Mouse (Mus musculus): ENCODE measurements around the gene Parp8.

DNA sequence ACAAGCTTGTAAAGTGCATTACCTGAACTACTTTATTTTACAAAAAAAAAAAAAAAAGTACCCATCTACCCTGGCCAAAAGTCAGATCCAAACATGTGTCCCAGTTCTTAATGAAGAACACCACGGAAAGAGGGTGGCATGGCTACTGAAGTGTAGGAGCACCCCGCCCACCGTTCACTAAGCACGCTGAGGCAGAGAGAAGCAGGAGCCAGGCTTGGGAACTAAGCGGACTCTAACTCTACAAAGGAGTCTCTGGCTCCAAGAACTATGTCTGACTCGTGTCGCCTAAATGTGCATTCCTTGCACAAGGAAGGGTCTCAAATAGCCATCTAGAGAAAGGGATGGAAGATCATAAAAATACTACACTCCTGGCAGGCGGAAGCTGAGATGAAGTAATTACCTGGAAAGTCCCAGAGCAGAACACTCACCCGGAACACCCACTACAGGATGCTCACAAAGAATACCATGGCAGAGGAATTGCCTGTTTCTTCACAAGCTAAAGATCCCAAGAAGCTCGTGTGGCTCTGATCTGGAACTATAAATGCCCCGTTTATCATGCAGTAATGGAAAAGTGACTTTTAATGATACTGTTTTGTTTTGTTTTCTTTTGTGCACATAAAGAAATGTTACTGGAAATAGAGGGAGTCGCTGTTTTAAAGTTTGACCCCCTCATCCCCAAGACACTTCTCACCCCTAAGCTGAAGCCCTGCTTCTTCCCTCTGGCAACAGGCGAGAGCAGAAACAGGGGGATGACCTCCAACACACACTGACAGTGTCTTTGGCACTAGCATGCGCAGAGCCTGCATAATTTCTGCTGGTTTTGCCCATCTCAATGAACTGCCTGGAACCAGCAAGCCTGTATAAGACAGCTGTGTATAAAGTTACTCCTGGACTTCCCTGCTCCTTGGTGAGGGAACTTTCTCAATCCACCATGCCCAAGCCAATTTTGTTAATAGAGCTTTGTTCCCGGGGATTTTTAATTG lies 62.6 kb downstream of the Parp8 start:
- no peak for TF ChIP-seq CTCF (IDR thresholded peaks at IDR 0.05; ENCODE audit: low read depth)
- TF ChIP-seq EP300 (IDR thresholded peaks at IDR 0.05; ENCODE audit: low read depth) = no peak
